Mouse (Mus musculus) brown adipose tissue, adult 24 weeks (tissue): ENCODE results near the gene Dapp1. TPM values are rescaled to one million over a fixed set of nuclear protein-coding genes. Genes with fewer than 3 reads are reported as not detected.
"Not testable (repeated sequence)": the region's sequence is repeated elsewhere in the genome, so short reads cannot be mapped to it uniquely, and the experiment has no call there.

Experiments
- H3K27ac ChIP-seq: fragments of 200-500 bp; replicated peaks from 2 replicates; pipeline ENCODE4 v1.5.1; 2012; ENCODE audit warnings: low read depth, mild to moderate bottlenecking, low read length
- H3K4me1 ChIP-seq: fragments of 200-500 bp; 2 replicates; pipeline ENCODE4 v1.6.1; 2012; ENCODE audit warnings: low read length, mixed read lengths; ENCODE audit not compliant: control insufficient read depth, insufficient read depth, insufficient read length
- H3K4me3 ChIP-seq: fragments of 200-500 bp; 2 replicates; pipeline ENCODE4 v1.5.1; 2012; ENCODE audit warnings: low read depth, mild to moderate bottlenecking, low read length, moderate library complexity; ENCODE audit not compliant: insufficient read depth
- polyA plus RNA-seq: library from polyadenylated mRNA; stranded (reverse); fragments of >200 nt; gene quantifications from 2 replicates; pipeline ENCODE4 v1.2.4, GENCODE M21; 2012; ENCODE audit not compliant: missing spikeins, insufficient read depth, insufficient read length

The Dapp1 gene
- polyA plus RNA-seq, 1 experiment, result 1.5 TPM

GRCm38 (mm10) chr3:137952914-137953880, 28.1 kb downstream of the Dapp1 start:
- Histone ChIP-seq H3K4me1 (no peaks in the 10 kb centered on the region), H3K27ac (peak overlapping the region; percentile 56), H3K4me3 (no peak overlapping the region)

DNA sequence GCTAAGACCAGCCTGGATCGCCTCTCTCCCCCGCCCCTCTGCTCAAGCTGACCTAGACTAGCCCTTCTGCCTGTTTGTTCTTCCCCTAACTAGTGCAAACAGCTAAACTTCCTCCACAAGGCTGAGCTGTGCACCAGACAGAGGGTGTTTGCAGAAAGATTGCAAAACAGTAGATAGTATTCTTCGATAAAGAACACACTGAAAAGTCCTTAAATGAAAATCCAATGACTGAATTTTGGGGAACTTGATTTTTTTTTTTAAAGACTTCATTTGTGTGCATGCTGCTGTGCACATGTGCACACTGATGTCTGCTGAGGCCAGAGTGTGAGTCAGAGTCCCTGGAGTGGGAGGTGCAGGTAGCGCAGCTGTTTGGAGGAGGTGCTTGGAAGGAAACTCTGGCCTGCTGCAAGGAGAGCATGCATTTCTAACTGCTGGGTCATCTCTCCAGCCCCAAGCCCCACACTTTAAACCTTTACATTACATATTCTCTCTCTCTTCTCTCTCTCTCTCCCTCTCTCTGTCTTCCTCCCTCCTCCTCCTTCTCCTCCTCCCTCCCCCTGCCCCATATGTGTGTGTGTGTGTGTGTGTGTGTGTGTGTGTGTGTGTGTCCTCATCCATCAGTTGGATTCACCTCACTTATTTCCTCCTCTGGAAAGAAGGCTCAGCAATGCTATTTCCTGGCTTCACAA, 29.0 kb downstream of the Dapp1 start:
- H3K4me1 ChIP-seq, result no peaks in the 10 kb centered on the region
- H3K27ac ChIP-seq, result peak overlapping the region; percentile 58; the same call in 1 of the 2 replicates
- no peak overlapping the region for H3K4me3 ChIP-seq

- H3K27ac ChIP-seq, result peak overlapping the region; percentile 58
These were observed 29.5 kb downstream of the Dapp1 start for GRCm38 (mm10) chr3:137951819-137952218.

DNA sequence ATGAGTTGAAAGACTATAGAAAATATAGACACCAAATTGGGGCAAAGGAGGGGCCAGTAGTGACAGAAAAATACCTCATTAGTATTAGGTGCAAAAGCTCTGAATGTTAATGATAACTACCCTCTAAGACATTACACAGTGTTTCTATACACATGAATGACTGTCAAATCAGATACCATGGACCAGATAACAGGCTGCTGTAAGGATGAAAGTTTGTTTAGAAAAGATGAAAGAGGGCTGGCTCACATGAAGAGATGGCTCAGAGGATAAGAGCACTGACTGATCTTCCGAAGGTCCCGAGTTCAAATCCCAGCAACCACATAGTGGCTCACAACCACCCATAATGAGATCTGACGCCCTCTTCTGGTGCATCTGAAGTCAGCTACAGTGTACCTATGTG, 30.0 kb downstream of the Dapp1 start:
- not testable (repeated sequence) for H3K4me1 ChIP-seq, H3K4me3 ChIP-seq, H3K27ac ChIP-seq

More at GRCm38 (mm10) chr3:137951819-137952218, 29.5 kb downstream of the Dapp1 start:
- Histone ChIP-seq H3K4me3 (no peak overlapping the region), H3K4me1 (no peaks in the 10 kb centered on the region)

DNA sequence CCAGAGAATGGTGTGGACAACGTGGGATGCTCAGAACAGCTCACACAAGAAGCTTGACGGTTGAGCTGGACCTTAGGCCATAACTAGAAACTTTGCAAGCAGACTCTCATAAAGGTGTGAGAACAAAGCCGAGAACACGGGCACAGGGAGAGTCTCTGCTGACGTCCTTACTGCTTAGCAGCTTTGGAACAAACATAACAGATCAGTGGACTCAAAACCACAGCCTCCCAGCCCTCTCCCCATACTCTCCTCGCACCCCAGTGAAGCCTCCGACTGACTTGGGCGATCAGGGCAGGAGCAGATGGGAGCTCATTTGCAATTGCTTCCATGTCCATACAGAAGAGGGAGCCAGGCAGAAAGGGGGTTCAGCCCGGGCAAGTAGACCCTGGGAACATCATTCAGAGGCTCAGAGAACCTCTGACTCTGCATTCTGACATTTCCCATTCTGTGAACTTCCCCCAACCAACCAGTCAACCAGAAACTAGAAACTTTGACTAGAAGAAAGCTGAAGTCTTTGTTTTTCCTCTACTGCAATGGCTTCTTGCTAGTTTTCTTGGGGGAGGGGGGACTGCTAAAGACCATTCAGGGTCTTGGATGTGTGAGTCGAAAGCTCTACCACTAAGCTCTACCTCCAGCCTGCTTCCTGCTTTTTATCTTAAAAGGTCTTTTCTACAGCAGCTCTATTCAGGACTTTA, 31.0 kb downstream of the Dapp1 start:
- H3K4me3 ChIP-seq, result no peak overlapping the region
- peak overlapping the region; percentile 21; the same call in 1 of the 2 replicates for H3K27ac ChIP-seq
- no peaks in the 10 kb centered on the region for H3K4me1 ChIP-seq

DNA sequence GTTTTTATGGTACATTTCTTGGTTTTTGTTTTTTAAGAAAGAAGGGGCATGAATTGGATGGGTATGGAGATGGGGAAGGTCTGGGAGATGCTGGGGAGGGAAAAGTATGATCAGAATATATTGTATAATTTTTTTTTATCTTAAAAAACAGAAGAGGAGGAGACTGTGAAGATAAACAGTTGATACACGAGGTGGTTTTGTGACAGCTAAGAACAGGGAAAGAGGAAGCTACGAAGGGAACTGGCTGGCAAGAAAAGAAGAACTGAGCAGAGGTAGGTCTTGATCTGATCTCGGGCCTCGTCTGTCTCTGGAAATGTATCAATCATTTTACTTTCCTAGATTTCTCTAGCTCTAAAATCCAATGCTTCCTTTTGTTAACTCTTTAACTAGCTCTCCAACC, 33.8 kb downstream of the Dapp1 start:
- Histone ChIP-seq H3K27ac (no peak overlapping the region), H3K4me1 (no peaks in the 10 kb centered on the region)

DNA sequence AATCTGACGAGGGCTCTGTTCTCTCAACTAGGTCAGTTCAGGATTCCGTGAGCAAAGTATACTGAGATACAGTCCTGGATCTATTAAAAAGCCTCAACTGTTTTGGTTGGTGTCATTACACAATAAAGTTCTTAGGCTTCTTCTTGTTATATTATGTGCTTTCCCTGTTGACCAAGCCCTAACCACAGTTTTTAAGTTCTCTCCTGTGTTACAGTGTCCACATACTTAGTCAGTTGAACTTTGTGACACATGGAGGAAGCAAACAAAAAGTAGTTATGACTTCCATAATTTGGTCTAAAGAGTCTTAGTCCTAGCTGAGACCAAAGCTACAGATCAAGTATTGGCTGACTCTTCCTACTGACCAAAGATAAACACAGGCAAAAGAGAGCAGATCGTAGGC, 34.5 kb downstream of the Dapp1 start:
- Histone ChIP-seq H3K27ac (0 out of 2 replicates have a peak overlapping the region, but pooled peaks have one; percentile 21), H3K4me3 (no peak overlapping the region), H3K4me1 (no peaks in the 10 kb centered on the region)

More for the DNA sequence above, 33.8 kb downstream of the Dapp1 start:
- H3K4me3 ChIP-seq, result no peak overlapping the region

- no peaks in the 10 kb centered on the region for H3K4me1 ChIP-seq
- H3K27ac ChIP-seq, result no peak overlapping the region
- no peak overlapping the region for H3K4me3 ChIP-seq
These were observed 37.6 kb downstream of the Dapp1 start for GRCm38 (mm10) chr3:137943737-137944154.

DNA sequence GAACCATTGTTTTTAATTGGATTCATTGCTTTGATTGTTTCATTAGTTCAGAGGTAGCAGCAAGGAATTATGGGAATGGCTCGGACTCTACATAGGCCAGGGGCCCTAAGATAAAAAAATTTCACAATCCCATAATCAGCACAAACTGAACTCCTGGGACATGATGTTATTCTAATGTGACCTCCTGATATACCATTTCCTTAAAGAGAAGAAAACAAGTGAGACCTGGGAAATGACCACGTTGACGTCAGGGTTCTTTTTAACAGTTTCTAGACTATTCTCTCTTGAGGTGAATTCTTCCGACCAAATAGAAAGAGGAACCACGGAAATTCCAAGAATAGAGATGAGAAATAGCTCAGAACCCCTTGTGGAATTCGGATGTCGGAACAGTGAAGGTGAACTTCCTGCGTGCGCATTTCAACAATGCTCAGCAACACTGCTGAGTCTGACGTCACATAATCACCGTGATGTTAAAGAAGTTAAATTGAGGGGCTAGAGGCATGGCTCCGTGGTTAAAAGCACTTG, 39.2 kb downstream of the Dapp1 start:
- Histone ChIP-seq H3K4me3 (no peak overlapping the region), H3K27ac (no peak overlapping the region), H3K4me1 (no peaks in the 10 kb centered on the region)

DNA sequence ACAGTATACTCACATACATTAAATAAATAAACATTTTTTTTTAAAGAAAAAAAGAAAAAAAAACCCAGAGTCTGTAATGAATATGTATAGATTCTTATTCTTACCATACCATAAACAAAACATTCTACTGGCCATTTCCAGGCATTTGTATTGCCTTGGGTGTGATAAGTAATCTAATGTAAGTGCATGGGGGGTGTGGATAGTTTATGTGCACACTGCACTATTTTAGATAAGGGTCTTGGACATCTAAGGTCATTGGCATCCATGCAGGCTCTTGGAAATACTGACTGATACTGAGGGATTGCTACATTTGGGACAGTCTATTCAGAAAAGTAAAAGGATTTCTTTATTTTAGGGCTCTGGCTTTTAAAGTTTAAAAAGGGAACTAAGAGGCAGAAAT, 39.8 kb downstream of the Dapp1 start:
- no peak overlapping the region for H3K4me3 ChIP-seq
- H3K4me1 ChIP-seq, result no peaks in the 10 kb centered on the region
- H3K27ac ChIP-seq, result no peak overlapping the region

DNA sequence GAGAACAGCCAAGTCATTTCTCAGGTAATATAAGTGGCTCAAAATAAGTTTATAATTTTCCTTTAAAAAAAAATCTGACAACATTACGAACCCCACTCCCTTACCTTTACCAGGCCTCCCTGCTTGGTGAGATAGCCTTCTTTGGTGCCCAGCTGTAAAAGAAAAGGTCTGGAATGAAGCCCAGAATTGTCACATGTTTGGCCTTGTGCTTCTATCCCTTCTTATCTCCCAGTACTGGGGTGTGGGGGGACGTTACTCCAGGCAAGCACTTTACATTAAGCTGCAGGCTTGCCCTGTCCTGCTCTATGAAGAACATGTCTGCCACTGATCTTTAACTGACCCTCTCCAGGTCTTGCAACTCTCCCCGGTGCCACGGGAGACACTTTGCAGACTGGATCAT, 40.6 kb downstream of the Dapp1 start:
- Histone ChIP-seq H3K4me1 (no peaks in the 10 kb centered on the region), H3K4me3 (no peak overlapping the region), H3K27ac (no peak overlapping the region)

GRCm38 (mm10) chr3:137938608-137939007, 42.7 kb downstream of the Dapp1 start:
- H3K4me3 ChIP-seq, result no peak overlapping the region
- no peaks in the 10 kb centered on the region for H3K4me1 ChIP-seq
- H3K27ac ChIP-seq, result no peak overlapping the region

GRCm38 (mm10) chr3:137936541-137936940, 44.8 kb downstream of the Dapp1 start:
- Histone ChIP-seq H3K27ac (no peak overlapping the region), H3K4me1 (no peaks in the 10 kb centered on the region), H3K4me3 (no peak overlapping the region)

GRCm38 (mm10) chr3:137935570-137936525, 45.5 kb downstream of the Dapp1 start:
- Histone ChIP-seq H3K27ac (no peak overlapping the region), H3K4me1 (no peaks in the 10 kb centered on the region), H3K4me3 (no peak overlapping the region)
